Mouse (Mus musculus): ENCODE data around the gene Arglu1. TPM values are rescaled to one million over a fixed set of nuclear protein-coding genes. Genes with fewer than 3 reads are reported as not detected.

Gene Arglu1
- polyA plus RNA-seq, 1 experiment from 2014 or later = 212 TPM

GRCm38 (mm10) chr8:8657692-8658355 lies 32.5 kb downstream of the Arglu1 start:
- H3K27me3 ChIP-seq = 0 out of 2 replicates have a peak, but pooled peaks cover 3% of the 10 kb centered on the region
- peak overlapping the region; percentile 2; the same call in 1 of the 2 replicates for H3K27ac ChIP-seq
- 32% methylated on average over 5 of the region's 5 CpGs for WGBS
- H3K4me3 ChIP-seq (replicated peaks) = peak overlapping the region; percentile 95
- no peaks in the 10 kb centered on the region for H3K9me3 ChIP-seq
- H3K4me2 ChIP-seq = peak overlapping the region; percentile 88
- no peak for ATAC-seq (ENCODE audit: insufficient number of reproducible peaks, insufficient read depth, low FRiP score, low TSS enrichment, low read depth)
- H3K4me1 ChIP-seq (replicated peaks) = peaks cover 47% of the 10 kb centered on the region
- peak overlapping the region; percentile 95 for H3K9ac ChIP-seq (replicated peaks)
- H3K36me3 ChIP-seq = no peaks in the 10 kb centered on the region

GRCm38 (mm10) chr8:8656578-8657441 lies 33.5 kb downstream of the Arglu1 start:
- ATAC-seq (ENCODE audit: insufficient number of reproducible peaks, insufficient read depth, low FRiP score, low TSS enrichment, low read depth) = no peak
- Histone ChIP-seq H3K9me3 (no peaks in the 10 kb centered on the region), H3K4me1 (replicated peaks) (peaks cover 53% of the 10 kb centered on the region), H3K27me3 (0 out of 2 replicates have a peak, but pooled peaks cover 3% of the 10 kb centered on the region), H3K4me3 (replicated peaks) (peak overlapping the region; percentile 95), H3K36me3 (no peaks in the 10 kb centered on the region), H3K4me2 (peak overlapping the region; percentile 88), H3K9ac (replicated peaks) (peak overlapping the region; percentile 32), H3K27ac (no peak overlapping the region)
- WGBS = 18% methylated on average over 14 of the region's 14 CpGs

GRCm38 (mm10) chr8:8655346-8656340 lies 34.7 kb downstream of the Arglu1 start:
- peak overlapping the region; percentile 95 for H3K4me3 ChIP-seq (replicated peaks)
- H3K4me2 ChIP-seq = peak overlapping the region; percentile 88
- H3K9ac ChIP-seq (replicated peaks) = no peak overlapping the region
- no peaks in the 10 kb centered on the region for H3K9me3 ChIP-seq
- H3K27me3 ChIP-seq = 0 out of 2 replicates have a peak, but pooled peaks cover 3% of the 10 kb centered on the region
- no peak for ATAC-seq (ENCODE audit: insufficient number of reproducible peaks, insufficient read depth, low FRiP score, low TSS enrichment, low read depth)
- 22% methylated on average over 24 of the region's 24 CpGs for WGBS
- no peak overlapping the region for H3K27ac ChIP-seq
- no peaks in the 10 kb centered on the region for H3K36me3 ChIP-seq
- peaks cover 63% of the 10 kb centered on the region for H3K4me1 ChIP-seq (replicated peaks)

- WGBS = 45% methylated on average over 12 of the region's 12 CpGs
- Histone ChIP-seq H3K9me3 (no peaks in the 10 kb centered on the region), H3K4me1 (replicated peaks) (peaks cover 80% of the 10 kb centered on the region), H3K9ac (replicated peaks) (no peak overlapping the region), H3K27ac (no peak overlapping the region), H3K36me3 (peaks cover 7% of the 10 kb centered on the region; the same call in 1 of the 2 replicates), H3K4me2 (peak overlapping the region; percentile 23), H3K4me3 (replicated peaks) (no peak overlapping the region), H3K27me3 (0 out of 2 replicates have a peak, but pooled peaks cover 3% of the 10 kb centered on the region)
- no peak for ATAC-seq (ENCODE audit: insufficient number of reproducible peaks, insufficient read depth, low FRiP score, low TSS enrichment, low read depth)
Measured at GRCm38 (mm10) chr8:8653906-8654489, 36.3 kb downstream of the Arglu1 start.

GRCm38 (mm10) chr8:8653343-8653742 lies 37.0 kb downstream of the Arglu1 start:
- H3K4me2 ChIP-seq = peak overlapping the region; percentile 23
- no peak overlapping the region for H3K4me3 ChIP-seq (replicated peaks)
- H3K27ac ChIP-seq = no peak overlapping the region
- no peak for ATAC-seq (ENCODE audit: insufficient number of reproducible peaks, insufficient read depth, low FRiP score, low TSS enrichment, low read depth)
- H3K36me3 ChIP-seq = peaks cover 8% of the 10 kb centered on the region; the same call in 1 of the 2 replicates
- H3K9ac ChIP-seq (replicated peaks) = no peak overlapping the region
- H3K9me3 ChIP-seq = no peaks in the 10 kb centered on the region
- 73% methylated on average over 5 of the region's 5 CpGs for WGBS
- peaks cover 85% of the 10 kb centered on the region for H3K4me1 ChIP-seq (replicated peaks)
- 0 out of 2 replicates have a peak, but pooled peaks cover 3% of the 10 kb centered on the region for H3K27me3 ChIP-seq

GRCm38 (mm10) chr8:8652388-8652787 lies 37.9 kb downstream of the Arglu1 start:
- Histone ChIP-seq H3K4me3 (replicated peaks) (no peak overlapping the region), H3K9ac (replicated peaks) (no peak overlapping the region), H3K4me1 (replicated peaks) (peaks cover 84% of the 10 kb centered on the region), H3K4me2 (no peak overlapping the region), H3K9me3 (no peaks in the 10 kb centered on the region), H3K36me3 (peaks cover 8% of the 10 kb centered on the region; the same call in 1 of the 2 replicates), H3K27me3 (0 out of 2 replicates have a peak, but pooled peaks cover 3% of the 10 kb centered on the region), H3K27ac (no peak overlapping the region)
- 82% methylated on average over 4 of the region's 4 CpGs for WGBS
- ATAC-seq (ENCODE audit: insufficient number of reproducible peaks, insufficient read depth, low FRiP score, low TSS enrichment, low read depth) = no peak

GRCm38 (mm10) chr8:8649944-8650343 lies 40.4 kb downstream of the Arglu1 start:
- no peak overlapping the region for H3K27ac ChIP-seq

GRCm38 (mm10) chr8:8649536-8649935 lies 40.8 kb downstream of the Arglu1 start:
- H3K4me1 ChIP-seq (replicated peaks) = peaks cover 67% of the 10 kb centered on the region
- no peaks in the 10 kb centered on the region for H3K27me3 ChIP-seq
- 0 out of 2 replicates have a peak overlapping the region, but pooled peaks have one; percentile 12 for H3K27ac ChIP-seq
- ATAC-seq (ENCODE audit: insufficient number of reproducible peaks, insufficient read depth, low FRiP score, low TSS enrichment, low read depth) = no peak
- 72% methylated on average over 3 of the region's 3 CpGs for WGBS
- H3K9me3 ChIP-seq = no peaks in the 10 kb centered on the region
- H3K4me2 ChIP-seq = 0 out of 2 replicates have a peak overlapping the region, but pooled peaks have one; percentile 17
- H3K36me3 ChIP-seq = peaks cover 13% of the 10 kb centered on the region; the same call in 1 of the 2 replicates
- no peak overlapping the region for H3K4me3 ChIP-seq (replicated peaks)
- H3K9ac ChIP-seq (replicated peaks) = no peak overlapping the region

More at GRCm38 (mm10) chr8:8649944-8650343, 40.4 kb downstream of the Arglu1 start:
- no peak for ATAC-seq (ENCODE audit: insufficient number of reproducible peaks, insufficient read depth, low FRiP score, low TSS enrichment, low read depth)
- Histone ChIP-seq H3K9ac (replicated peaks) (no peak overlapping the region), H3K4me3 (replicated peaks) (no peak overlapping the region), H3K9me3 (no peaks in the 10 kb centered on the region), H3K36me3 (peaks cover 13% of the 10 kb centered on the region; the same call in 1 of the 2 replicates), H3K4me2 (0 out of 2 replicates have a peak overlapping the region, but pooled peaks have one; percentile 17), H3K27me3 (no peaks in the 10 kb centered on the region), H3K4me1 (replicated peaks) (peaks cover 69% of the 10 kb centered on the region)
- 39% methylated on average over 8 of the region's 8 CpGs for WGBS

- Histone ChIP-seq H3K9ac (replicated peaks) (no peak overlapping the region), H3K9me3 (no peaks in the 10 kb centered on the region), H3K4me1 (replicated peaks) (peaks cover 59% of the 10 kb centered on the region), H3K27ac (no peak overlapping the region), H3K36me3 (peaks cover 13% of the 10 kb centered on the region; the same call in 1 of the 2 replicates), H3K4me3 (replicated peaks) (no peak overlapping the region), H3K27me3 (no peaks in the 10 kb centered on the region), H3K4me2 (no peak overlapping the region)
- 52% methylated on average over 7 of the region's 7 CpGs for WGBS
- ATAC-seq (ENCODE audit: insufficient number of reproducible peaks, insufficient read depth, low FRiP score, low TSS enrichment, low read depth) = no peak
Measured at GRCm38 (mm10) chr8:8648686-8649085, 41.6 kb downstream of the Arglu1 start.

GRCm38 (mm10) chr8:8647824-8648223 lies 42.5 kb downstream of the Arglu1 start:
- no peak overlapping the region for H3K9ac ChIP-seq (replicated peaks)
- H3K27ac ChIP-seq = no peak overlapping the region
- no peak overlapping the region for H3K4me2 ChIP-seq
- 69% methylated on average over 7 of the region's 7 CpGs for WGBS
- ATAC-seq (ENCODE audit: insufficient number of reproducible peaks, insufficient read depth, low FRiP score, low TSS enrichment, low read depth) = no peak
- H3K4me3 ChIP-seq (replicated peaks) = no peak overlapping the region
- peaks cover 53% of the 10 kb centered on the region for H3K4me1 ChIP-seq (replicated peaks)
- no peaks in the 10 kb centered on the region for H3K9me3 ChIP-seq
- peaks cover 13% of the 10 kb centered on the region; the same call in 1 of the 2 replicates for H3K36me3 ChIP-seq
- H3K27me3 ChIP-seq = no peaks in the 10 kb centered on the region

Measured in limb, embryonic 12.5 days (tissue).